Mouse (Mus musculus) CH12.LX (cell line): Measurements from ENCODE around the gene Plvap. TPM values are rescaled to one million over a fixed set of nuclear protein-coding genes. Genes with fewer than 3 reads are reported as not detected.

Experiments used
- DNase-seq: peaks from one replicate; pipeline ENCODE4 v3.0.0-alpha.2; 2013; ENCODE audit errors: extremely low read depth
- H3K27ac ChIP-seq: 2 replicates; pipeline ENCODE4 v1.5.1; 2012; ENCODE audit warnings: low read depth, mild to moderate bottlenecking, control low read depth, moderate library complexity; ENCODE audit not compliant: insufficient read depth
- H3K27me3 ChIP-seq: replicated peaks from 2 replicates; pipeline ENCODE3; 2012; ENCODE audit warnings: inconsistent platforms
- H3K36me3 ChIP-seq, 2 experiments: replicated peaks in 1 of 2; 2 replicates each; pipeline versions ENCODE3 to v1.6.1; 2012; ENCODE audit warnings: inconsistent platforms in 1 of 2, low read length in 1 of 2, mild to moderate bottlenecking in 1 of 2, mixed read lengths in 1 of 2, moderate library complexity in 1 of 2; ENCODE audit not compliant: control insufficient read depth in 1 of 2, insufficient read depth in 1 of 2
- H3K4me1 ChIP-seq, 2 experiments: 2 replicates each; pipeline ENCODE4 v1.6.1; 2012; ENCODE audit warnings: inconsistent platforms in 1 of 2, moderate library complexity in 1 of 2; ENCODE audit not compliant: insufficient read depth in 2 of 2, control insufficient read depth in 1 of 2
- H3K4me2 ChIP-seq: 2 replicates; pipeline ENCODE4 v1.6.1; 2012; ENCODE audit warnings: low read depth, mild to moderate bottlenecking, control low read depth; ENCODE audit not compliant: poor library complexity, insufficient read depth, severe bottlenecking
- H3K4me3 ChIP-seq, 3 experiments: fragments of 150-350 bp in 1 of 3; sonication (generic) in 1 of 3; replicated peaks in 1 of 3; 2 replicates each; pipeline versions ENCODE3 to v1.5.1; 2011 to 2012; ENCODE audit warnings: low read depth in 2 of 3, low read length in 2 of 3, mild to moderate bottlenecking in 2 of 3, moderate library complexity in 2 of 3, control low read depth in 1 of 3, improper control_type of control experiment in 1 of 3, inconsistent platforms in 1 of 3, mixed read lengths in 1 of 3; ENCODE audit not compliant: poor library complexity in 1 of 3
- H3K79me2 ChIP-seq: replicated peaks from 2 replicates; pipeline ENCODE4 v1.6.1; 2012; ENCODE audit warnings: mild to moderate bottlenecking, moderate library complexity; ENCODE audit not compliant: control insufficient read depth, poor library complexity, insufficient read depth, severe bottlenecking; ENCODE audit errors: extremely low read depth
- H3K9ac ChIP-seq: 2 replicates; pipeline ENCODE4 v1.6.1; 2012; ENCODE audit warnings: low read depth, mild to moderate bottlenecking, control low read depth, moderate library complexity; ENCODE audit not compliant: insufficient read depth
- H3K9me3 ChIP-seq: replicated peaks from 2 replicates; pipeline ENCODE3; 2012; ENCODE audit warnings: low read length, inconsistent platforms, mixed read lengths
- BHLHE40 ChIP-seq: IDR thresholded peaks from 2 replicates; pipeline ENCODE4 v1.6.1; 2011; ENCODE audit warnings: mild to moderate bottlenecking, low read depth, low read length, improper control_type of control experiment
- CHD1 ChIP-seq: IDR thresholded peaks from 2 replicates; pipeline ENCODE4 v1.6.1; 2012; ENCODE audit warnings: low read depth, low read length, improper control_type of control experiment, inconsistent platforms
- CHD2 ChIP-seq: IDR thresholded peaks from 2 replicates; pipeline ENCODE4 v1.6.1; 2011; ENCODE audit warnings: low read length, improper control_type of control experiment
- CTCF ChIP-seq, 2 experiments: IDR thresholded peaks in 1 of 2; conservative IDR thresholded peaks in 1 of 2; 2 replicates each; pipeline ENCODE4 v1.5.1; 2011 to 2012; ENCODE audit warnings: low read depth in 2 of 2, low read length in 2 of 2, improper control_type of control experiment in 1 of 2, inconsistent platforms in 1 of 2, mild to moderate bottlenecking in 1 of 2, moderate library complexity in 1 of 2
- E2F4 ChIP-seq: IDR thresholded peaks from 2 replicates; pipeline ENCODE4 v1.6.1; 2011; ENCODE audit warnings: low read depth, low read length, improper control_type of control experiment; ENCODE audit not compliant: insufficient replicate concordance
- ELF1 ChIP-seq: IDR thresholded peaks from 2 replicates; pipeline ENCODE4 v1.6.1; 2014; ENCODE audit warnings: low read depth, mild to moderate bottlenecking, inconsistent platforms, low read length, improper control_type of control experiment
- EP300 ChIP-seq: IDR thresholded peaks from 2 replicates; pipeline ENCODE4 v1.6.1; 2011; ENCODE audit warnings: low read length, improper control_type of control experiment
- ETS1 ChIP-seq: conservative IDR thresholded peaks from 2 replicates; pipeline ENCODE4 v1.6.1; 2012; ENCODE audit warnings: low read depth, mild to moderate bottlenecking, inconsistent platforms, low read length, improper control_type of control experiment, moderate library complexity
- GABPA ChIP-seq: IDR thresholded peaks from 2 replicates; pipeline ENCODE4 v1.6.1; 2012; ENCODE audit warnings: low read depth, low read length, improper control_type of control experiment, inconsistent platforms; ENCODE audit not compliant: insufficient replicate concordance
- HCFC1 ChIP-seq: IDR thresholded peaks from 2 replicates; pipeline ENCODE4 v1.6.1; 2012; ENCODE audit warnings: low read depth, mild to moderate bottlenecking, inconsistent platforms, low read length, improper control_type of control experiment
- IRF4 ChIP-seq: IDR thresholded peaks from 2 replicates; pipeline ENCODE4 v1.6.1; 2014; ENCODE audit warnings: low read depth, mild to moderate bottlenecking, inconsistent platforms, low read length, improper control_type of control experiment
- JUN ChIP-seq: IDR thresholded peaks from 2 replicates; pipeline ENCODE4 v1.6.1; 2011; ENCODE audit warnings: low read depth, mild to moderate bottlenecking, low read length, improper control_type of control experiment, moderate library complexity; ENCODE audit not compliant: insufficient read depth
- JUND ChIP-seq: conservative IDR thresholded peaks from 2 replicates; pipeline ENCODE4 v1.6.1; 2011; ENCODE audit warnings: low read depth, low read length, improper control_type of control experiment
- KAT2A ChIP-seq: IDR thresholded peaks from 2 replicates; pipeline ENCODE4 v1.6.1; 2012; ENCODE audit warnings: low read length, improper control_type of control experiment, inconsistent platforms; ENCODE audit not compliant: insufficient replicate concordance
- MAFK ChIP-seq: IDR thresholded peaks from 2 replicates; pipeline ENCODE4 v1.6.1; 2011; ENCODE audit warnings: low read length, improper control_type of control experiment; ENCODE audit not compliant: insufficient replicate concordance
- MAX ChIP-seq: IDR thresholded peaks from 2 replicates; pipeline ENCODE4 v1.6.1; 2011; ENCODE audit warnings: low read length, improper control_type of control experiment
- MAZ ChIP-seq: IDR thresholded peaks from 2 replicates; pipeline ENCODE4 v1.6.1; 2012; ENCODE audit warnings: low read depth, mild to moderate bottlenecking, inconsistent platforms, low read length, improper control_type of control experiment, moderate library complexity
- MEF2A ChIP-seq: IDR thresholded peaks from 2 replicates; pipeline ENCODE4 v1.6.1; 2014; ENCODE audit warnings: low read depth, mild to moderate bottlenecking, inconsistent platforms, low read length, improper control_type of control experiment, borderline replicate concordance
- MXI1 ChIP-seq: IDR thresholded peaks from 2 replicates; pipeline ENCODE4 v1.6.1; 2011; ENCODE audit warnings: mild to moderate bottlenecking, low read depth, low read length, improper control_type of control experiment
- MYC ChIP-seq: IDR thresholded peaks from 2 replicates; pipeline ENCODE4 v1.6.1; 2011; ENCODE audit warnings: low read depth, mild to moderate bottlenecking, improper control_type of control experiment, low read length
- NELFE ChIP-seq: IDR thresholded peaks from 2 replicates; pipeline ENCODE4 v1.6.1; 2011; ENCODE audit warnings: low read depth, low read length, improper control_type of control experiment
- NRF1 ChIP-seq: IDR thresholded peaks from 2 replicates; pipeline ENCODE4 v1.6.1; 2014; ENCODE audit warnings: low read depth, mild to moderate bottlenecking, inconsistent platforms, low read length, improper control_type of control experiment, moderate library complexity
- PAX5 ChIP-seq: IDR thresholded peaks from 2 replicates; pipeline ENCODE4 v1.6.1; 2012; ENCODE audit warnings: low read length, inconsistent platforms, mixed read lengths
- POLR2A ChIP-seq: IDR thresholded peaks from 2 replicates; pipeline ENCODE4 v1.6.1; 2011; ENCODE audit warnings: low read depth, mild to moderate bottlenecking, improper control_type of control experiment, low read length
- POLR2AphosphoS2 ChIP-seq: IDR thresholded peaks from 2 replicates; pipeline ENCODE4 v1.6.1; 2011; ENCODE audit warnings: low read depth, low read length, improper control_type of control experiment
- RAD21 ChIP-seq: IDR thresholded peaks from 2 replicates; pipeline ENCODE4 v1.6.1; 2011; ENCODE audit warnings: low read depth, mild to moderate bottlenecking, low read length, improper control_type of control experiment, moderate library complexity
- RCOR1 ChIP-seq: conservative IDR thresholded peaks from 2 replicates; pipeline ENCODE4 v1.6.1; 2012; ENCODE audit warnings: low read depth, mild to moderate bottlenecking, inconsistent platforms, low read length, improper control_type of control experiment
- SIN3A ChIP-seq: IDR thresholded peaks from 2 replicates; pipeline ENCODE4 v1.6.1; 2012; ENCODE audit warnings: low read length, improper control_type of control experiment, inconsistent platforms
- SMC3 ChIP-seq: IDR thresholded peaks from 2 replicates; pipeline ENCODE4 v1.6.1; 2011; ENCODE audit warnings: low read depth, low read length, improper control_type of control experiment
- TBP ChIP-seq: conservative IDR thresholded peaks from 2 replicates; pipeline ENCODE4 v1.6.1; 2011; ENCODE audit warnings: low read depth, low read length, improper control_type of control experiment
- TCF12 ChIP-seq: IDR thresholded peaks from 2 replicates; pipeline ENCODE4 v1.6.1; 2014; ENCODE audit warnings: low read depth, mild to moderate bottlenecking, inconsistent platforms, low read length, improper control_type of control experiment
- UBTF ChIP-seq: IDR thresholded peaks from 2 replicates; pipeline ENCODE4 v1.6.1; 2012; ENCODE audit warnings: low read depth, mild to moderate bottlenecking, inconsistent platforms, low read length, improper control_type of control experiment, moderate library complexity
- USF1 ChIP-seq: IDR thresholded peaks from 2 replicates; pipeline ENCODE4 v1.6.1; 2014; ENCODE audit warnings: low read depth, mild to moderate bottlenecking, inconsistent platforms, low read length, improper control_type of control experiment
- USF2 ChIP-seq: conservative IDR thresholded peaks from 2 replicates; pipeline ENCODE4 v1.6.1; 2011; ENCODE audit warnings: low read depth, low read length, improper control_type of control experiment
- ZC3H11A ChIP-seq: IDR thresholded peaks from 2 replicates; pipeline ENCODE4 v1.6.1; 2012; ENCODE audit warnings: low read depth, mild to moderate bottlenecking, inconsistent platforms, low read length, improper control_type of control experiment
- ZKSCAN1 ChIP-seq: IDR thresholded peaks from 2 replicates; pipeline ENCODE4 v1.6.1; 2012; ENCODE audit warnings: low read depth, inconsistent platforms, low read length, improper control_type of control experiment, borderline replicate concordance
- ZMIZ1 ChIP-seq: IDR thresholded peaks from 2 replicates; pipeline ENCODE4 v1.6.1; 2012; ENCODE audit warnings: low read depth, mild to moderate bottlenecking, inconsistent platforms, low read length, improper control_type of control experiment
- ZNF384 ChIP-seq: IDR thresholded peaks from 2 replicates; pipeline ENCODE4 v1.6.1; 2012; ENCODE audit warnings: low read depth, low read length, improper control_type of control experiment, inconsistent platforms
- dilution Hi-C: fragments of 300-500 bp; cut with MboI; formaldehyde crosslinking; loops from 2 replicates; pipeline ENCODE4 v1.14.3; 2020; ENCODE audit warnings: low sequenced_read_pairs; ENCODE audit not compliant: extremely low pct_unique_long_range_greater_than_20kb, extremely low pct_ligation_motif_present
- in situ Hi-C: fragments of 300-500 bp; cut with MboI; formaldehyde crosslinking; loops from 3 replicates; pipeline ENCODE4 v1.14.3; 2019; ENCODE audit warnings: low sequenced_read_pairs, low pct_ligation_motif_present, low pct_unique_long_range_greater_than_20kb, mixed read lengths
- polyA plus RNA-seq: library from polyadenylated mRNA; unstranded; fragments of >175 nt; gene quantifications from 2 replicates; pipeline ENCODE4 v1.2.1, GENCODE M21; 2012; ENCODE audit warnings: low read depth; ENCODE audit not compliant: insufficient read length
- total RNA-seq, 2 experiments: library from RNA; depleted of rRNA; stranded (reverse); fragments of 300-350 nt in 1 of 2; fragments of >200 nt in 1 of 2; gene quantifications; 2 replicates each; pipeline ENCODE4 v1.2.3; 2012 to 2014

Gene Plvap
- total and polyA plus RNA-seq, 3 experiments, result 0.04 to 0.27 TPM; not detected in 1

DNA sequence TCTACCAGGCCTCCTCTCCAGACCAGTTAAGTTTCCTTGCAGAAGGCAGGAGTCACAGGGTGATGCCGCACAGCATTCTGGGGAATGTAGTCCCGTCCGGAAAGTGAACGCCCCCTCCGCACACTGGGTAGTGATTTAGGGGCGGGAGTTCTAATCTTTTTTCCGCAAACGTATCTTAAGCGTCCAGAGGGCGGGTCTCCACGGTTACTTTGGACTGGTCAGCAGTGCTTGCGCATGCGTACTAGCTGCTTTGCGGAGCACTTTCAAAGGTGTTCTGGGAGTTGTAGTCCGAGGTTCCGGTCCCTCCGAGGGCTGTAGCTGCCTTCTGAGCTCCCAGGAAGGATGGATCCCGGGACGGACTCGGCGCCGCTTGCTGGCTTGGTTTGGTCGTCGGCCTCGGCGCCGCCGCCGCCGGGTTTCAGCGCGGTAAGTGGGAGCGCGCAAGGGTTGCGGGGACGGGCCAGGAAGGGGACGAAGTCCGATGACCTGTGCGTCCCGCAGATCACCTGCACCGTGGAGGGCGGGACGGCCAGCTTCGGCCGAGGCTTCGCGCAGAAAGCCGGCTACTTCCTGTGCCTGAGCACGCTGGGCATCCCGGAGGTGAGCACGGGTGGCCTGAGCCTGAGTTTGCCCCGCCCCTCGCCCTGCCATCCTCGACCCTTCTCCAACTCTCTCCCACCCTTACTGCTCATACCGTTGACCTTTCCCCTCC lies 31.2 kb upstream of the Plvap start, which contains the start of gene Mvb12a:
Mvb12a (plus strand) TSS at position 291 of the 712 bp plus-strand sequence.
- dilution Hi-C loops, result no loop called here
- H3K9me3 ChIP-seq, result no peaks in the 10 kb centered on the region

More for the DNA sequence above, 31.2 kb upstream of the Plvap start, which contains the start of gene Mvb12a:
- Histone ChIP-seq H3K4me1 (peaks cover 9 to 36% of the 10 kb centered on the region in 2 experiments; a peak in 3 of 4 replicates), H3K4me3 (peak within 1 kb of the TSS; percentile 79 to 98 (median 80))
- in situ Hi-C loops, result no loop called here
- TF ChIP-seq ZMIZ1 (peak; percentile 52; the same call in 1 of the 2 replicates), ZC3H11A (no peak), E2F4 (peak; percentile 68; the same call in 1 of the 2 replicates), MAZ (peak; percentile 84), TBP (0 out of 2 replicates have a peak, but pooled peaks have one; percentile 2), ZNF384 (peak; percentile 45; the same call in 1 of the 2 replicates), ZKSCAN1 (no peak), CHD2 (peak; percentile 84), JUN (no peak), USF1 (peak; percentile 57), TCF12 (peak; percentile 60; the same call in 1 of the 2 replicates), MAFK (no peak), EP300 (no peak), SMC3 (peak; percentile 3; the same call in 1 of the 2 replicates), MEF2A (peak; percentile 53), JUND (0 out of 2 replicates have a peak, but pooled peaks have one; percentile 22), PAX5 (no peak), CTCF (conservative IDR thresholded peaks at IDR 0.05 in 1 of 2, IDR thresholded peaks at IDR 0.05 in 1 of 2; ENCODE audit: low read depth in 2 of 2, low read length in 2 of 2) (no peak), SIN3A (peak; percentile 83; the same call in 1 of the 2 replicates), MAX (peak; percentile 31), KAT2A (peak; percentile 96), POLR2AphosphoS2 (0 out of 2 replicates have a peak, but pooled peaks have one; percentile 47), MYC (peak; percentile 75; the same call in 1 of the 2 replicates), GABPA (peak; percentile 58; the same call in 1 of the 2 replicates), MXI1 (0 out of 2 replicates have a peak, but pooled peaks have one; percentile 62), CHD1 (no peak), NELFE (peak; percentile 70; the same call in 1 of the 2 replicates), NRF1 (peak; percentile 99), USF2 (no peak), BHLHE40 (no peak), RCOR1 (no peak), ETS1 (no peak; the same call in 1 of the 2 replicates), ELF1 (peak; percentile 96), IRF4 (peak; percentile 34; the same call in 1 of the 2 replicates), POLR2A (peak; percentile 47; the same call in 1 of the 2 replicates), UBTF (no peak), HCFC1 (peak; percentile 96), RAD21 (no peak)
- TF ChIP-seq, all 38 proteins: peak for 24
- H3K79me2 ChIP-seq, result peaks cover 17% of the 10 kb centered on the region
- DNase-seq, result peak; percentile 100
- no peaks in the 10 kb centered on the region for H3K27me3 ChIP-seq
- peak within 1 kb of the TSS; percentile 14 for H3K27ac ChIP-seq
- peak within 1 kb of the TSS; percentile 65 for H3K4me2 ChIP-seq
- peak within 1 kb of the TSS; percentile 72 for H3K9ac ChIP-seq
- peaks cover 27 to 38% of the 10 kb centered on the region in 2 experiments for H3K36me3 ChIP-seq
